Mouse (Mus musculus) layer of hippocampus, postnatal 14 days (tissue): ENCODE data around the gene Psme1. TPM values are rescaled to one million over a fixed set of nuclear protein-coding genes. Genes with fewer than 3 reads are reported as not detected.

Experiments
- total RNA-seq, 2 experiments: library from RNA; stranded (reverse); gene quantifications; 2 replicates each; pipeline ENCODE4 v1.2.3; 2021

The Psme1 gene
- total RNA-seq, 2 experiments from 2014 or later = 59.8 to 64.3 TPM

Other genes starting within 250 kb of the Psme1 start
- gene Dhrs4, start 99.4 kb upstream of the Psme1 start, total RNA-seq = 10 to 100 TPM; 17.0 to 21.9 TPM
- gene Carmil3, start 87.5 kb upstream of the Psme1 start, total RNA-seq = 10 to 100 TPM; 68.3 to 97.6 TPM
- gene Cpne6, start 67.7 kb upstream of the Psme1 start, total RNA-seq = 100 to 1,000 TPM; 544 to 545 TPM
- 1 to 10 TPM; 1.5 to 2.2 TPM for gene Nrl, start 53.1 kb upstream of the Psme1 start, total RNA-seq
- 10 to 100 TPM; 24.0 to 26.8 TPM for gene Pck2, start 37.9 kb upstream of the Psme1 start, total RNA-seq
- gene Dcaf11, start 18.1 kb upstream of the Psme1 start, total RNA-seq = 10 to 100 TPM; 66.9 to 72.3 TPM
- gene A730061H03Rik, start 17.7 kb upstream of the Psme1 start, total RNA-seq = 1 to 10 TPM in 1 of 2 experiments, under 1 TPM in 1; 0.98 to 1.1 TPM
- not detected for gene Fitm1, start 2.5 kb upstream of the Psme1 start, total RNA-seq
- 10 to 100 TPM; 39.0 to 42.3 TPM for gene Emc9, start 7.2 kb downstream of the Psme1 start, total RNA-seq
- gene Psme2, start 13.0 kb downstream of the Psme1 start, total RNA-seq = 10 to 100 TPM; 48.3 to 51.6 TPM
- gene Rnf31, start 13.6 kb downstream of the Psme1 start, total RNA-seq = 10 to 100 TPM; 34.6 to 37.0 TPM
- gene Irf9, start 25.4 kb downstream of the Psme1 start, total RNA-seq = 1 to 10 TPM; 8.2 to 8.5 TPM
- gene Rec8, start 39.9 kb downstream of the Psme1 start, total RNA-seq = 1 to 10 TPM; 2.0 to 2.6 TPM
- 100 to 1,000 TPM; 120 to 145 TPM for gene Ipo4, start 57.8 kb downstream of the Psme1 start, total RNA-seq
- gene Gm49378, start 59.8 kb downstream of the Psme1 start, total RNA-seq = 1 to 10 TPM in 1 of 2 experiments, under 1 TPM in 1; 0.18 to 4.2 TPM
- 10 to 100 TPM; 49.0 to 51.1 TPM for gene Tm9sf1, start 65.7 kb downstream of the Psme1 start, total RNA-seq
- gene Tssk4, start 72.1 kb downstream of the Psme1 start, total RNA-seq = under 1 TPM; 0.81 to 0.90 TPM
- 10 to 100 TPM; 46.9 to 47.8 TPM for gene Mdp1, start 82.4 kb downstream of the Psme1 start, total RNA-seq
- 10 to 100 TPM; 27.5 to 27.6 TPM for gene Gmpr2, start 93.8 kb downstream of the Psme1 start, total RNA-seq
- gene Nedd8, start 94.0 kb downstream of the Psme1 start, total RNA-seq = 100 to 1,000 TPM; 298 to 325 TPM
- gene Tinf2, start 103.7 kb downstream of the Psme1 start, total RNA-seq = 10 to 100 TPM; 13.9 to 17.0 TPM
- gene Tgm1, start 135.8 kb downstream of the Psme1 start, total RNA-seq = under 1 TPM in 1 of 2 experiments, not detected in 1; 0.23 TPM
- 10 to 100 TPM; 41.4 to 41.8 TPM for gene Rabggta, start 144.1 kb downstream of the Psme1 start, total RNA-seq
- gene Dhrs1, start 167.6 kb downstream of the Psme1 start, total RNA-seq = 100 to 1,000 TPM in 1 of 2 experiments, 10 to 100 TPM in 1; 96.3 to 102 TPM
- gene Nop9, start 167.6 kb downstream of the Psme1 start, total RNA-seq = 10 to 100 TPM; 15.7 to 17.3 TPM
- 1 to 10 TPM in 1 of 2 experiments, under 1 TPM in 1; 0.43 to 1.3 TPM for gene Cideb, start 180.3 kb downstream of the Psme1 start, total RNA-seq
- under 1 TPM; 0.30 to 0.38 TPM for gene Ltb4r2, start 183.3 kb downstream of the Psme1 start, total RNA-seq
- under 1 TPM; 0.46 to 0.55 TPM for gene Ltb4r1, start 187.8 kb downstream of the Psme1 start, total RNA-seq
- gene Adcy4, start 206.0 kb downstream of the Psme1 start, total RNA-seq = 1 to 10 TPM; 3.9 to 4.2 TPM
- under 1 TPM; 0.37 to 0.43 TPM for gene Ripk3, start 210.7 kb downstream of the Psme1 start, total RNA-seq
- 1 to 10 TPM; 3.5 to 4.0 TPM for gene Nfatc4, start 245.0 kb downstream of the Psme1 start, total RNA-seq